Mouse (Mus musculus): Measurements from ENCODE around the gene Card19. TPM values are rescaled to one million over a fixed set of nuclear protein-coding genes. Genes with fewer than 3 reads are reported as not detected.

Card19 gene
- polyA plus RNA-seq, 1 experiment, result 108 TPM

GRCm38 (mm10) chr13:49206341-49206740, 9.5 kb downstream of the Card19 start:
- no peaks in the 10 kb centered on the region for H3K36me3 ChIP-seq (ENCODE audit: control insufficient read depth, insufficient read depth, low read length)
- H3K4me1 ChIP-seq (ENCODE audit: control insufficient read depth, insufficient read depth, low read length), result peaks cover 3% of the 10 kb centered on the region; the same call in 1 of the 2 replicates
- TF ChIP-seq CTCF (conservative IDR thresholded peaks at IDR 0.05; ENCODE audit: insufficient read depth, insufficient read length, low read depth, low read length), result no peak
- TF ChIP-seq POLR2A (IDR thresholded peaks at IDR 0.05; ENCODE audit: low read depth, low read length), result no peak
- H3K27me3 ChIP-seq (replicated peaks; ENCODE audit: control insufficient read depth, insufficient read depth, low read length), result no peaks in the 10 kb centered on the region
- no peak overlapping the region for H3K4me3 ChIP-seq (ENCODE audit: insufficient read depth, low read depth, low read length)
- WGBS, result 97% methylated on average over 2 of the region's 2 CpGs
- DNase-seq, result no peak
- H3K27ac ChIP-seq (ENCODE audit: insufficient read depth, low read depth, low read length), result no peak overlapping the region

- H3K27me3 ChIP-seq (replicated peaks; ENCODE audit: control insufficient read depth, insufficient read depth, low read length), result no peaks in the 10 kb centered on the region
- peak; percentile 87 for DNase-seq
- no peak overlapping the region for H3K27ac ChIP-seq (ENCODE audit: insufficient read depth, low read depth, low read length)
- H3K4me1 ChIP-seq (ENCODE audit: control insufficient read depth, insufficient read depth, low read length), result peaks cover 3% of the 10 kb centered on the region; the same call in 1 of the 2 replicates
- no peak overlapping the region for H3K4me3 ChIP-seq (ENCODE audit: insufficient read depth, low read depth, low read length)
- TF ChIP-seq POLR2A (IDR thresholded peaks at IDR 0.05; ENCODE audit: low read depth, low read length), result no peak
- TF ChIP-seq CTCF (conservative IDR thresholded peaks at IDR 0.05; ENCODE audit: insufficient read depth, insufficient read length, low read depth, low read length), result peak; percentile 96
- H3K36me3 ChIP-seq (ENCODE audit: control insufficient read depth, insufficient read depth, low read length), result no peaks in the 10 kb centered on the region
- WGBS, result 35% methylated on average over 13 of the region's 13 CpGs
Observed at GRCm38 (mm10) chr13:49205381-49205998, 10.3 kb downstream of the Card19 start.

GRCm38 (mm10) chr13:49202556-49202955, 13.3 kb downstream of the Card19 start:
- no peak for DNase-seq
- Histone ChIP-seq H3K4me3 (ENCODE audit: insufficient read depth, low read depth, low read length) (no peak overlapping the region), H3K4me1 (ENCODE audit: control insufficient read depth, insufficient read depth, low read length) (peaks cover 3% of the 10 kb centered on the region; the same call in 1 of the 2 replicates), H3K27me3 (replicated peaks; ENCODE audit: control insufficient read depth, insufficient read depth, low read length) (no peaks in the 10 kb centered on the region), H3K36me3 (ENCODE audit: control insufficient read depth, insufficient read depth, low read length) (no peaks in the 10 kb centered on the region), H3K27ac (ENCODE audit: insufficient read depth, low read depth, low read length) (no peak overlapping the region)
- no peak for TF ChIP-seq POLR2A (IDR thresholded peaks at IDR 0.05; ENCODE audit: low read depth, low read length)
- 93% methylated on average over 7 of the region's 7 CpGs for WGBS

GRCm38 (mm10) chr13:49200688-49201087, 15.1 kb downstream of the Card19 start:
- WGBS, result 92% methylated on average over 13 of the region's 13 CpGs
- no peak overlapping the region for H3K27ac ChIP-seq (ENCODE audit: insufficient read depth, low read depth, low read length)
- peaks cover 3% of the 10 kb centered on the region; the same call in 1 of the 2 replicates for H3K4me1 ChIP-seq (ENCODE audit: control insufficient read depth, insufficient read depth, low read length)
- no peaks in the 10 kb centered on the region for H3K27me3 ChIP-seq (replicated peaks; ENCODE audit: control insufficient read depth, insufficient read depth, low read length)
- no peaks in the 10 kb centered on the region for H3K36me3 ChIP-seq (ENCODE audit: control insufficient read depth, insufficient read depth, low read length)
- DNase-seq, result no peak
- no peak overlapping the region for H3K4me3 ChIP-seq (ENCODE audit: insufficient read depth, low read depth, low read length)
- TF ChIP-seq CTCF (conservative IDR thresholded peaks at IDR 0.05; ENCODE audit: insufficient read depth, insufficient read length, low read depth, low read length), result no peak
- TF ChIP-seq POLR2A (IDR thresholded peaks at IDR 0.05; ENCODE audit: low read depth, low read length), result no peak

- H3K27me3 ChIP-seq (replicated peaks; ENCODE audit: control insufficient read depth, insufficient read depth, low read length), result no peaks in the 10 kb centered on the region
- WGBS, result 89% methylated on average over 7 of the region's 7 CpGs
- TF ChIP-seq CTCF (conservative IDR thresholded peaks at IDR 0.05; ENCODE audit: insufficient read depth, insufficient read length, low read depth, low read length), result no peak
- TF ChIP-seq POLR2A (IDR thresholded peaks at IDR 0.05; ENCODE audit: low read depth, low read length), result no peak
- no peaks in the 10 kb centered on the region for H3K36me3 ChIP-seq (ENCODE audit: control insufficient read depth, insufficient read depth, low read length)
- H3K4me1 ChIP-seq (ENCODE audit: control insufficient read depth, insufficient read depth, low read length), result no peaks in the 10 kb centered on the region
- no peak overlapping the region for H3K4me3 ChIP-seq (ENCODE audit: insufficient read depth, low read depth, low read length)
- DNase-seq, result no peak
- no peak overlapping the region for H3K27ac ChIP-seq (ENCODE audit: insufficient read depth, low read depth, low read length)
Observed at GRCm38 (mm10) chr13:49199891-49200290, 15.9 kb downstream of the Card19 start.

- TF ChIP-seq CTCF (conservative IDR thresholded peaks at IDR 0.05; ENCODE audit: insufficient read depth, insufficient read length, low read depth, low read length), result no peak
- TF ChIP-seq POLR2A (IDR thresholded peaks at IDR 0.05; ENCODE audit: low read depth, low read length), result no peak
- Histone ChIP-seq H3K27me3 (replicated peaks; ENCODE audit: control insufficient read depth, insufficient read depth, low read length) (no peaks in the 10 kb centered on the region), H3K27ac (ENCODE audit: insufficient read depth, low read depth, low read length) (no peak overlapping the region), H3K4me3 (ENCODE audit: insufficient read depth, low read depth, low read length) (no peak overlapping the region), H3K36me3 (ENCODE audit: control insufficient read depth, insufficient read depth, low read length) (no peaks in the 10 kb centered on the region), H3K4me1 (ENCODE audit: control insufficient read depth, insufficient read depth, low read length) (no peaks in the 10 kb centered on the region)
- WGBS, result 93% methylated on average over 9 of the region's 9 CpGs
- no peak for DNase-seq
Observed at GRCm38 (mm10) chr13:49198734-49199133, 17.1 kb downstream of the Card19 start.

- no peaks in the 10 kb centered on the region for H3K36me3 ChIP-seq (ENCODE audit: control insufficient read depth, insufficient read depth, low read length)
- no peak overlapping the region for H3K27ac ChIP-seq (ENCODE audit: insufficient read depth, low read depth, low read length)
- H3K4me3 ChIP-seq (ENCODE audit: insufficient read depth, low read depth, low read length), result no peak overlapping the region
- TF ChIP-seq POLR2A (IDR thresholded peaks at IDR 0.05; ENCODE audit: low read depth, low read length) (no peak), CTCF (conservative IDR thresholded peaks at IDR 0.05; ENCODE audit: insufficient read depth, insufficient read length, low read depth, low read length) (no peak)
- H3K4me1 ChIP-seq (ENCODE audit: control insufficient read depth, insufficient read depth, low read length), result peaks cover 14% of the 10 kb centered on the region
- H3K27me3 ChIP-seq (replicated peaks; ENCODE audit: control insufficient read depth, insufficient read depth, low read length), result no peaks in the 10 kb centered on the region
- peak; percentile 32 for DNase-seq
- 61% methylated on average over 6 of the region's 6 CpGs for WGBS
Observed at GRCm38 (mm10) chr13:49196766-49197165, 19.1 kb downstream of the Card19 start.

Measured in kidney, adult 2 months (tissue).